Mouse (Mus musculus): ENCODE results near the gene Ccdc127. TPM values are rescaled to one million over a fixed set of nuclear protein-coding genes. Genes with fewer than 3 reads are reported as not detected.

Gene Ccdc127
- polyA plus RNA-seq, 1 experiment from 2014 or later: 45.2 TPM

DNA sequence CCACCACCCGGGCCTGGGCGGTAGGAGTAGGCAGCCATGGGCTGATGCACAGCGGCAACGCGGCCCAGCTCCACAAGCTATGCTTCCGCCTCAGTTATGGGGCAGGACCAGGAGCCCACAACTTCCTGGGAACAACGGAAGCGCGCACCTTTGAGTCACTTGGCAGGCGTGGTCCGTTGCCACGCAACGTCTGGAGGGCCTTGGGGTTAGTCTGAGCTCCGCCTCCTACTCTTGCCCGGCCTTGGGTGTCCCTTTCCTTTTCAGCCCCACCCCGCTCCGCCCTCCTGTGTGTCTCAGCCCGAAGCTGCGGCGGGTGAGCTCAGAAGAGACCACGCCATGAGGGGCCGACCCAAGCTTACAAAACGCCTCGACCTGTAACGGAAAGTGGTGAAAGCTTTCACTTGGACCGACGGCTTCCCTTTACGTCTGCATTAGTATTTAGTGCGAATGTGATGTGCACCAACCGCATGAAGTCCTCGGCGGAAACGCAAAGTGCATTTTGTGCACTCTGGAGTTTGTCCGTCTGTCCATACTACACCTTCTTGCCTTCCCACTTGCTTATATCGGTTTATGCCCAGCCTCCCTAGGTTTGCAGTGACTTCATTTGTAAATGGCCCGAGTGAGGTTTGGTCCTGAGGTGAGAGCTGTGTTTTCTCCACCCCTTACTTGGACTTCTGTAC is 32.8 kb upstream of the Ccdc127 start, which contains the start of gene Pdcd6:
Pdcd6 (minus strand) TSS at position 411 of the 680 bp plus-strand sequence.
- no peak for TF ChIP-seq CTCF (IDR thresholded peaks at IDR 0.05)
- H3K27me3 ChIP-seq: no peaks in the 10 kb centered on the region
- ATAC-seq: peak; percentile 99
- in situ Hi-C loops (cut with MboI; ENCODE audit: low pct_unique_long_range_greater_than_20kb): no loop called here
- DNase-seq (ENCODE audit: low read depth, low spot score): peak; percentile 71
- ChIA-PET POLR2A (interaction anchor here (1.1 kb wide), 1 partner anchor 12 kb away, joined by 3 read pairs; no protein-coding TSS in a partner anchor), CTCF (interaction anchor here (2.6 to 4.7 kb wide), 2 partner anchors 11 to 25 kb away, joined by 8 to 26 read pairs; no protein-coding TSS in a partner anchor)

DNA sequence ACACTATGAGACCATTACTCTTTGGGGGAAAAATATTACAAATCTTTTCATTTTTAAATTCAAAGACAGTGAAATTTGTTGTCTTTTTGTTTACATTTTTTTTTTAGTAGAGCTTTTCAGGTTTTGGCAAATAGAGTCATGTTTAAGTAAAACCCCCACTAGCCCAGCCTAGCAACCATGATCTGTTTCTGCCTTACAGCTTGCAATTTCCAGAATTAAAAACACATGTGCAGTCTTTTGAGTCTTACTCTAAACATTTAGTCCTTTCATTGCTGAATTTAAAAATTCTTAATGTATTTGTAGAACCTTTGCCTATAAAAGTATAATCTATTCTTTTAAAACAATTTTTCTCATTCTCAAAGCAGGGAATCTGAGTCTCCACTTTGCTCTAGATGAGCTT is 20.8 kb upstream of the Ccdc127 start:
- no peak for TF ChIP-seq CTCF (IDR thresholded peaks at IDR 0.05)
- ATAC-seq (no peak), DNase-seq (ENCODE audit: low read depth, low spot score) (no peak)
- CTCF ChIA-PET: no interaction called here
- no peaks in the 10 kb centered on the region for H3K27me3 ChIP-seq
- in situ Hi-C loops (cut with MboI; ENCODE audit: low pct_unique_long_range_greater_than_20kb): loop anchor here (25.0 kb wide), 1 partner anchor 433 kb away; no protein-coding TSS in a partner anchor
- POLR2A ChIA-PET: interaction anchor here (0.7 to 1.4 kb wide), 2 partner anchors 12 to 321 kb away, joined by 3 to 4 read pairs; partner anchors contain the start of gene Pdcd6

DNA sequence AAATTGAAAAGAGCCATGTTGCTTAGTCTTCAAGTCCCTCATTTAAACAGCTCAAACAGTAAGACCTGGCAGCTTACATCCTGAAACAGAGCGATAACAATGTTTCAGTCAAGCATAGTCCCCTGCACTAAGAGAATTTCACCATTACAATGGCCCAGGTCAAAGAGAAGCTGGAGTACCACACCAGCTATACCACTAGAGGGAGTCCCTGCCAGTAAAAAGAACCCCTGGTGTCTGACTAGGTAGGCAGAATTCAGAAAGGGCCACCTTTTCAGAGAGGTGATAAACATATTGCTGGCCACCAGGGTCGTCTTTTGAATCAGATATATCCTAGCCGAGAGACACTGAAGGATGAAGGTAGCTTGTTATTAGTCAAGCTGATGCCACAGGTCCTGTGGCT is 9.1 kb upstream of the Ccdc127 start:
- TF ChIP-seq CTCF (IDR thresholded peaks at IDR 0.05): peak; percentile 87
- no peaks in the 10 kb centered on the region for H3K27me3 ChIP-seq
- ATAC-seq (peak; percentile 78), DNase-seq (ENCODE audit: low read depth, low spot score) (no peak)
- POLR2A ChIA-PET: no interaction called here
- in situ Hi-C loops (cut with MboI; ENCODE audit: low pct_unique_long_range_greater_than_20kb): loop anchor here (10.0 to 25.0 kb wide), 2 partner anchors 74 to 421 kb away; no protein-coding TSS in a partner anchor
- CTCF ChIA-PET: interaction anchor here (0.7 to 3.7 kb wide), 8 partner anchors 9 to 234 kb away, joined by 3 to 26 read pairs (median 4); partner anchors contain the start of genes Ccdc127, Pdcd6, Sdha and Zfp72

DNA sequence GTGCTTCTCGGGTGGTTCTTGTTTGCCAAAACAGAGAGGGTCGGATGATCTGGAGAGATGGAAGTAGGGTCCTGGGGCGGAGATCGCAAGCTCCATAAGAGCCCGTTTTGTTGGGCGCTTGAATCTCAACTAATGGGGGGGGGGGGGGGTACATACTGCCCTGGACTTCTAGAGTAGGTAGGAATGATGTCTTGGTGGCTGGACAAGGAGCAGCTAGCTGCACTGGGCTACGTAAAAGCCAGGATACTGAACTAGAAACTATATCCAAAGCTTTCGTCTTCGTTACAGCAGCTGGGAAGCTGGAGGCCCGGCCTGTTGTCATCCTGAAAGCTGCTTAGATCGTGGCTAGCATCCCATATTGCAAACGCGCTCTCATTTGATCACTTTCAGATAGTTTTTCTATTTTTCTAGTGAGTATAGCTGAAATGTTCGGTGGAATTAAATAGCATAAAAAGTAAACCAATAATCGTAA is 362 bp downstream of the Ccdc127 start:
- DNase-seq (ENCODE audit: low read depth, low spot score) (no peak), ATAC-seq (no peak)

DNA sequence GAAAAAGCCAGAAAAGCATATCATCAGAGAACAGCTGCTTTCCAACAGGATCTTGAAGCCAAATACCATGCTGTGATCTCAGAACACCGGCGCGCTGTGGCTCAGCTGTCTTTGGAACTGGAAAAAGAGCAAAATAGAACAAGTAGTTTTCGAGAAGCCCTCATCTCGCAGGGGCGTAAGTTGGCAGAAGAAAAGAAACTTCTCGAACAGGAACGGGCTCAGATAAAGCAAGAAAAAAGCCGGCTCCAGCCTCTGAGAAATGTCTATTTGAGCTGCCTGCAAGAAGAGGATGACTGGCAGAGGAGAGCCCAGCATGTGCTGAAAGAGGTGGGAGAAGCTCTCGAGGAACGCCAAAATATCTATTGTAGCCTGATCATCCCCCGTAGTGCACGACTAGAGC is 6.4 kb downstream of the Ccdc127 start:
- CTCF ChIA-PET: interaction anchor here (1.5 to 1.8 kb wide), 3 partner anchors 11 to 25 kb away, joined by 4 to 6 read pairs (median 4); no protein-coding TSS in a partner anchor
- ATAC-seq: no peak
- DNase-seq (ENCODE audit: low read depth, low spot score): no peak
- POLR2A ChIA-PET: no interaction called here
- in situ Hi-C loops (cut with MboI; ENCODE audit: low pct_unique_long_range_greater_than_20kb): no loop called here
- no peaks in the 10 kb centered on the region for H3K27me3 ChIP-seq
- no peak for TF ChIP-seq CTCF (IDR thresholded peaks at IDR 0.05)

More for the DNA sequence above, 362 bp downstream of the Ccdc127 start:
- in situ Hi-C loops (cut with MboI; ENCODE audit: low pct_unique_long_range_greater_than_20kb): loop anchor here (5.0 kb wide), 1 partner anchor 172 kb away; no protein-coding TSS in a partner anchor
- CTCF ChIA-PET: interaction anchor here (1.4 kb wide), 1 partner anchor 10 kb away, joined by 3 read pairs; no protein-coding TSS in a partner anchor
- POLR2A ChIA-PET: interaction anchor here (0.6 to 1.0 kb wide), 2 partner anchors 8 to 31 kb away, joined by 3 to 9 read pairs; no protein-coding TSS in a partner anchor
- no peaks in the 10 kb centered on the region for H3K27me3 ChIP-seq
- no peak for TF ChIP-seq CTCF (IDR thresholded peaks at IDR 0.05)

DNA sequence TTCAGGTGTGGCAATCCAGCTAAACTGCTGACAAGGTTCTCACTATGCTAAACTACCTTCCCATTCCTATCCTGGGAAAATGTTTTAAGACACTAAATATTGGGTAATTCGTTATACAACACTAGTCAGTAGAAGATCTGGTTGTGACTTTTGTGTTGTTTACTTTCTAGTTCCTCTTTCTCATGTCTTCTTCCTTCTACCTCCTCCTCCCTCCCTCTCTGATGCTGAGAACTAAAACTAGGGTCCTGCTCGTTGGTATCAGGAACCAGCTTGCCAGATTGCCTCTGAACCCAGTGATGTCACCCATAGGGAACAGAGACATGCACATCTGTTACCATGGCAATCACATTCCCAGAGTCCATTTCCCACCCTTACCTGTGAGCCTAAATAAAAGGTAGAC is 12.1 kb downstream of the Ccdc127 start:
- ATAC-seq (no peak), DNase-seq (ENCODE audit: low read depth, low spot score) (no peak)
- in situ Hi-C loops (cut with MboI; ENCODE audit: low pct_unique_long_range_greater_than_20kb): no loop called here
- no peaks in the 10 kb centered on the region for H3K27me3 ChIP-seq
- ChIA-PET CTCF (interaction anchor here (2.3 kb wide), 1 partner anchor 9 kb away, joined by 5 read pairs; no protein-coding TSS in a partner anchor), POLR2A (interaction anchor here (0.6 kb wide), 1 partner anchor 28 kb away, joined by 4 read pairs; the partner anchor contains the start of gene Zfp72)
- TF ChIP-seq CTCF (IDR thresholded peaks at IDR 0.05): no peak

DNA sequence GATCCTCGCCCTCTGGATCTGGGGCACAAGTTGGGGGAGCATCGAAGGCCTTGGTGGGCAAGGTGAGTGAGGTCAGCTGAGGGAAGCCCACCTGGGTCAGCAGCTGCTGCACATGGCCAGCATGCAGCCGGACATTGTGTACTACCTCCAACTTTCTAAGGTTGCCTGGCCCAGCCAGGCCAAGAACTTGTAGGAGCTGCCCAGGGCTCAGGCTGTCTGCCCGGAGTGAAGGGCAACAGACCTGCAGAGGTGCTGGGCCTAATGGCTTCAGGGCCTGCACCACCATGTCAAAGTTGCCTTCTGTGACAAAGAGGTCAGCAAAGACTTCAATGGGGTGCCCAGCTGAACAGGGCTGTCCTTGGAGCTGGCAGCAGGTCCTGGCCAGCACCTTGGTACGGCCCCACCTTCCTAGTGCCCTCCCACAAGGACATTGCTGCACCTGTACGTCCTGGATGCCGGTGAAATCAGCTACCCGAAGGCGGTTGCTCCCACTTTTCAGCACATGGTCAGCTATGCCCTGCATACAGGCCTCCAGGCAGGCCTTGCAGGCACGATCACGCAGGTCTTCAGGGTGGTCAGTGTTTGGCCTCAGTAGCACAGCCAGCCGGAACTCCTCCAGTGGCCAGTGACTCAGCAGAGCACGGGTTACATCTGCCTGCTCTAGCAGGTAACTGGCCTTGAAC is 13.2 kb downstream of the Ccdc127 start:
- ChIA-PET CTCF (interaction anchor here (1.3 kb wide), 1 partner anchor 9 kb away, joined by 3 read pairs; no protein-coding TSS in a partner anchor), POLR2A (no interaction called here)
- DNase-seq (ENCODE audit: low read depth, low spot score) (no peak), ATAC-seq (peak; percentile 89)
- in situ Hi-C loops (cut with MboI; ENCODE audit: low pct_unique_long_range_greater_than_20kb): no loop called here
- H3K27me3 ChIP-seq: no peaks in the 10 kb centered on the region
- no peak for TF ChIP-seq CTCF (IDR thresholded peaks at IDR 0.05)

DNA sequence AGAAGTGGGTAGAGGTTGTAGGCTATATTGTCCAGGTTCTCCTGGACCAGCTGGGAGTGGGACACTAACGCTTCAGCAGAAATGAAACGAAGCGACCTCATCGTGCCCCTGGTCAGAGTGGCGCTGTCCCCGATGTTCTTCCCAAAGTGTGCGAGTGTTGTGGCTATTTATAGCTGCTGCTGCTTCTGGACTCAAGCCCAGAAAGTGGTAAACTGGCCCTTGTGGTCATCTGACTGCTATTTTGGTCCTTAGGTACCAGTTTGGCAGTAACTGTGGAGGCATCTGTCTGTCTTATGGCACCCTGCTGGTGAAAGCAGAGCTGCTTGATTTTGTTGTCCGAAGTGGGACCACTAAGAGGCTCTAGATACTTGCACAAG is 13.7 kb downstream of the Ccdc127 start, which contains the start of gene Lrrc14b:
Lrrc14b (minus strand) TSS at position 147 of the 377 bp plus-strand sequence.
- H3K27me3 ChIP-seq: no peaks in the 10 kb centered on the region
- in situ Hi-C loops (cut with MboI; ENCODE audit: low pct_unique_long_range_greater_than_20kb): no loop called here
- no peak for TF ChIP-seq CTCF (IDR thresholded peaks at IDR 0.05)
- ATAC-seq: peak; percentile 87
- ChIA-PET CTCF (interaction anchor here (1.3 kb wide), 1 partner anchor 9 kb away, joined by 3 read pairs; no protein-coding TSS in a partner anchor), POLR2A (no interaction called here)
- peak; percentile 60 for DNase-seq (ENCODE audit: low read depth, low spot score)

DNA sequence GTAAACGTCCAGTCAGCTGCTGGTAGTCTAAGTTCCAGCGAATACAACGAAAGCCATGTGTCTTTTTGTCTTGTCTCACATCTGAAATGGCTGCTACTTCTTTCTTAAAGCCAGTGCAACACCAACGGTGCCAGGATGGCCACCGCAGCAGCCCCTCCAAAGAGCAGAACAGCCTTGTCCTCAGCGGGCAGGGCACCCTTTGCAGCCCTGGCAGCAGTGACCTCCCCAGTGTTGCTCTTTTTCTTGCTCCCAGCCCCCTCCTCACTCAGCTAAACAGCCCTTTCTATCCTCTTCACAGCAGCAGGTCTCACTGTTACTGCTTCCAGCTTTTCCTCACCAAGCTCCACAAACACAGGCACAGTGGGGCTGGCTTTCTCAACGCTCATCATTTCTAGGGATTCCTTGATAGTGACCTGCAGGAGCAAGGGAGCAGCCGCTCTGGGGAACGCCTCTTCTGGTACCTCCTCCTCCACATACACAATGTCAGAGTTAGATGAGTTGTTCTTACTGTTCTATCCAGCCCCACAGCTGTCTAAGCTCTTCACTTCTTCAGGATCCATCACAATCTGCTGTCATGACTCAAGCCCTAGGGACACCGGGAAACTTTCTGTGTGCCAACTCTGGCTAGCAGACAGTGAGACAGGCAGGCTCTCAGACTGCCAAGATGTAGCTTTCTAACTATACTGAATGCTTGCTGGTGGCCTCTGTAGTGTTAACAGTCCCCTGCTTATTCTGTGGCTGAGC is 31.6 kb downstream of the Ccdc127 start:
- no peak for TF ChIP-seq CTCF (IDR thresholded peaks at IDR 0.05)
- in situ Hi-C loops (cut with MboI; ENCODE audit: low pct_unique_long_range_greater_than_20kb): no loop called here
- DNase-seq (ENCODE audit: low read depth, low spot score) (no peak), ATAC-seq (peak; percentile 47)
- ChIA-PET CTCF (interaction anchor here (1.7 kb wide), 1 partner anchor 25 kb away, joined by 4 read pairs; no protein-coding TSS in a partner anchor), POLR2A (interaction anchor here (0.6 to 0.8 kb wide), 2 partner anchors 10 to 31 kb away, joined by 3 to 9 read pairs; partner anchors contain the start of genes Ccdc127 and Sdha)
- no peaks in the 10 kb centered on the region for H3K27me3 ChIP-seq

Measured in Patski (cell line).